Mouse (Mus musculus) neural tube, embryonic 14.5 days (tissue): ENCODE results near the gene Tax1bp1. TPM values are rescaled to one million over a fixed set of nuclear protein-coding genes. Genes with fewer than 3 reads are reported as not detected.

Experiments
- ATAC-seq: fragments of 200-750 bp; cut with Nextera tagmentation; 2 replicates; pipeline ENCODE4 v1.8.0; 2017; ENCODE audit warnings: low read depth, mild to moderate bottlenecking, moderate TSS enrichment, moderate library complexity
- H3K27ac ChIP-seq: fragments of 300-500 bp; sonication (generic); 2 replicates; pipeline ENCODE4 v1.5.1; 2014; ENCODE audit warnings: low read depth, mild to moderate bottlenecking, control low read depth, low read length, moderate library complexity, mixed read lengths
- H3K27me3 ChIP-seq: fragments of 300-500 bp; sonication (generic); 2 replicates; pipeline ENCODE4 v1.6.1; 2014; ENCODE audit warnings: low read length; ENCODE audit not compliant: control insufficient read depth, insufficient read depth
- H3K36me3 ChIP-seq: fragments of 300-500 bp; sonication (generic); 2 replicates; pipeline ENCODE4 v1.6.1; 2014; ENCODE audit warnings: low read length, mixed read lengths; ENCODE audit not compliant: control insufficient read depth, insufficient read depth
- H3K4me1 ChIP-seq: fragments of 300-500 bp; sonication (generic); 2 replicates; pipeline ENCODE4 v1.6.1; 2014; ENCODE audit warnings: low read length; ENCODE audit not compliant: control insufficient read depth, insufficient read depth
- H3K4me2 ChIP-seq: fragments of 300-500 bp; sonication (generic); 2 replicates; pipeline ENCODE4 v1.6.1; 2014; ENCODE audit warnings: mild to moderate bottlenecking, low read depth, low read length, control low read depth
- H3K4me3 ChIP-seq: fragments of 300-500 bp; sonication (generic); 2 replicates; pipeline ENCODE4 v1.5.1; 2014; ENCODE audit warnings: low read depth, low read length, control low read depth, mixed read lengths
- H3K9ac ChIP-seq: fragments of 300-500 bp; sonication (generic); replicated peaks from 2 replicates; pipeline ENCODE4 v1.6.1; 2014; ENCODE audit warnings: low read depth, mild to moderate bottlenecking, control low read depth, low read length, mixed read lengths
- H3K9me3 ChIP-seq: fragments of 300-500 bp; sonication (generic); 2 replicates; pipeline ENCODE4 v1.6.1; 2016; ENCODE audit warnings: low read length; ENCODE audit not compliant: control insufficient read depth
- WGBS: fragments of 180-500 bp; shearing (Covaris S2); extraction: QIAGEN DNeasy Blood & Tissue Kit; methylation state at CpG from one replicate; pipeline ENCODE4 v1.1.7; 2014; 5-methylcytosine and 5-hydroxymethylcytosine counted together
- polyA plus RNA-seq: library from polyadenylated mRNA; unstranded; fragments of >200 nt; fragmentation: Nextera tagmentation; extraction: Ambion mirVana; gene quantifications from 2 replicates; pipeline ENCODE4 v1.2.1, GENCODE M21; 2014

Tax1bp1 gene
- polyA plus RNA-seq, 1 experiment from 2014 or later = 164 TPM

DNA sequence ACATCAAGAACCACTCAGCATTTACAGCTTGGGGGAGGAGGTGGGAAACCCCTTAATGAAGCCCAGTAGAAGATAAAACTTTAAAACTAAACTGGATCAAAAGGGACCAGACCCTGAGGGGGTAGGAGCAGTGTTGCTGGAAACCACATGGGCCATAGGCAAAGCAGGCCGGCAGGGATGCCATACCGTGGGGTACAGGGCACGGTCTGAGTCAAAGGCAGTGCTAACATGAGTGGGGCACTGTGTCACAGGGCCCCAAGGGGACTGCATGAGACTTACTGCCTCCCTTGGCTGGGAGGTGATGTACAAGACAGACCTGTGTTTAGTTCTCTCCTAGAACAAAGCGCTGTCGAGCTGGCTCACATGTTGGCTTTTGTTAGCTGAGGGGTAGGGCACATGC lies 66.0 kb downstream of the Tax1bp1 start:
- H3K4me1 ChIP-seq = no peaks in the 10 kb centered on the region

GRCm38 (mm10) chr6:52790316-52790715 lies 76.8 kb downstream of the Tax1bp1 start:
- no peak for ATAC-seq
- Histone ChIP-seq H3K36me3 (no peaks in the 10 kb centered on the region), H3K27ac (no peak overlapping the region), H3K4me2 (no peak overlapping the region), H3K4me1 (peaks cover 19% of the 10 kb centered on the region), H3K9me3 (no peaks in the 10 kb centered on the region), H3K4me3 (no peak overlapping the region), H3K9ac (no peak overlapping the region), H3K27me3 (no peaks in the 10 kb centered on the region)
- 65% methylated on average over 10 of the region's 10 CpGs for WGBS

More for the DNA sequence above, 66.0 kb downstream of the Tax1bp1 start:
- Histone ChIP-seq H3K9me3 (no peaks in the 10 kb centered on the region), H3K36me3 (no peaks in the 10 kb centered on the region), H3K4me3 (no peak overlapping the region), H3K27ac (no peak overlapping the region), H3K4me2 (no peak overlapping the region), H3K9ac (no peak overlapping the region), H3K27me3 (no peaks in the 10 kb centered on the region)
- ATAC-seq = no peak
- 76% methylated on average over 5 of the region's 5 CpGs for WGBS

GRCm38 (mm10) chr6:52790781-52791180 lies 77.3 kb downstream of the Tax1bp1 start:
- no peak for ATAC-seq
- no peak overlapping the region for H3K4me3 ChIP-seq
- H3K9ac ChIP-seq = no peak overlapping the region
- no peaks in the 10 kb centered on the region for H3K27me3 ChIP-seq
- H3K4me1 ChIP-seq = peaks cover 21% of the 10 kb centered on the region
- 72% methylated on average over 4 of the region's 4 CpGs for WGBS
- no peaks in the 10 kb centered on the region for H3K36me3 ChIP-seq
- no peaks in the 10 kb centered on the region for H3K9me3 ChIP-seq
- H3K27ac ChIP-seq = no peak overlapping the region
- H3K4me2 ChIP-seq = no peak overlapping the region

DNA sequence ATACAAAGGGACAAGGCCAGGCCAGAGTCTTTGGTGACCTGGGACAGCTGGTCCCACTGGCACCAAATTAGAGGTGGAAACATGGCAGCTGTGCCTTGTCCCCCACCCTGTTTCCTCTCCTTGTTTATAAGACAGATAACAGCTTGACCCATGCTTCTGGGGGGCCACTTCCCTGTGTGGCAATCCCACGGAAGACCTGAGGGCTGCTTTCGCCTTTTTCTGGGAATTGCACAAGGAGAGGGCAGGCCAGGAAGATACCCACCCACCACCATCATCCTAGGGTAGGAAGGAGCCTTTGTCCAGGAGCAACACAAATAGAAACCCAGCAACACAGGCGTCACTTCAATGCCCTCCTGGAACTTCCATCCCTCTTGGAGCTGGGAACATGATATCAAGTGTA lies 78.9 kb downstream of the Tax1bp1 start:
- no peak for ATAC-seq
- Histone ChIP-seq H3K4me2 (no peak overlapping the region), H3K36me3 (no peaks in the 10 kb centered on the region), H3K4me3 (no peak overlapping the region), H3K4me1 (peaks cover 24% of the 10 kb centered on the region), H3K27me3 (no peaks in the 10 kb centered on the region), H3K9ac (no peak overlapping the region), H3K9me3 (no peaks in the 10 kb centered on the region), H3K27ac (no peak overlapping the region)
- 83% methylated on average over 3 of the region's 3 CpGs for WGBS

- no peak overlapping the region for H3K4me3 ChIP-seq
- H3K4me1 ChIP-seq = peaks cover 20% of the 10 kb centered on the region
- no peak overlapping the region for H3K9ac ChIP-seq
- H3K36me3 ChIP-seq = no peaks in the 10 kb centered on the region
- H3K27me3 ChIP-seq = no peaks in the 10 kb centered on the region
- H3K27ac ChIP-seq = no peak overlapping the region
- WGBS = 48% methylated on average over 16 of the region's 16 CpGs
- no peak overlapping the region for H3K4me2 ChIP-seq
- H3K9me3 ChIP-seq = no peaks in the 10 kb centered on the region
- no peak for ATAC-seq
Measured at GRCm38 (mm10) chr6:52795029-52795841, 81.7 kb downstream of the Tax1bp1 start.

DNA sequence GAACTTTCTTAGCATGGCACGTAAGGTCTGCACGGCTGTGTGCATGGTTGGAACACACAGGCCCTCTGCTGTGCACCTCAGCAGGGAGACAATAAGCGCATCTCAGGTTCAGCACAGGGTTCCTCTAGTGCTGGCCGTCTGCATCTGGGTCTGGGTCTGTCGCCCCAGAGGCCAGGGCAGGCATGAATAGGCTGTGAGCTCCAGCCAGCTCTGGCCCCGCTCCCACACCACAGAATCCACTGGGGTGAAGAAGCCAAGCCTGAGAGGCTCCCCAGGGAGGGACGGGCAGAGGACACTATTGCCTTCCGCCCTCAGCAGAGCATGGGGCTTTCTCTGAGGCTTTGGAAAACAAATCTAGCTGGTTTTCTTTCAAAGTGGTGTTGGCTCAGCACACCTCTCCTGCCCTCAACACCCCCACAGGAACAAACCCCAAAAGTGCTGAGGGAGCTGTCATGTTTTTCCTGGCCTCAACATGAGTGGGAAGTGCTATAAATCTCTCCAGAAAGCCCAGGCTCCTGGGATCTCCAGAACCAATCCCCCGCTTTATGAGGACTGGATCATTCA lies 82.6 kb downstream of the Tax1bp1 start:
- Histone ChIP-seq H3K27me3 (no peaks in the 10 kb centered on the region), H3K9me3 (no peaks in the 10 kb centered on the region), H3K36me3 (no peaks in the 10 kb centered on the region), H3K27ac (no peak overlapping the region), H3K4me1 (peaks cover 17% of the 10 kb centered on the region), H3K4me2 (no peak overlapping the region), H3K9ac (no peak overlapping the region), H3K4me3 (no peak overlapping the region)
- 54% methylated on average over 9 of the region's 9 CpGs for WGBS
- ATAC-seq = no peak

DNA sequence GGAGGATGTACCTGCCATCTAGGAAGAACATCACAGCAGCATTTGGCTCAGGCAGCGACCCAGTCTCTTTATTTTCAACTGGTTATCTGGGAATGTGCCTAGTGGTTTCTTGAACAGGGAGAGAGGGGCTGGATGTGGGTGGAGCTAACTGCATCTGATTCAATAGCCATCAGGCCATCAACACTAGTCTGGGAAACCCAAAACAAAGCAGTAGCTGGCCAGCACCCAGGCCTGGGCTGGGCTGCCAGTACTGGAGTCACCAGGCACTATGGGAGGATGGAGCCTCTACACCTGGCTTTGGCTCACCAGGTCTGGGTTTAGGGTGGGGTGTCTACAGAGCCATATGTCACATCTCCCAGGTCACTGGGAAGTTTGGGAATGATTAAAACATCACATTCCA lies 83.2 kb downstream of the Tax1bp1 start:
- no peak overlapping the region for H3K27ac ChIP-seq
- no peak for ATAC-seq
- H3K36me3 ChIP-seq = no peaks in the 10 kb centered on the region
- no peak overlapping the region for H3K4me3 ChIP-seq
- no peaks in the 10 kb centered on the region for H3K9me3 ChIP-seq
- no peaks in the 10 kb centered on the region for H3K27me3 ChIP-seq
- 67% methylated on average over 1 of the region's 1 CpGs for WGBS
- peaks cover 17% of the 10 kb centered on the region for H3K4me1 ChIP-seq
- no peak overlapping the region for H3K4me2 ChIP-seq
- H3K9ac ChIP-seq = no peak overlapping the region

- H3K27ac ChIP-seq = no peak overlapping the region
- H3K4me3 ChIP-seq = no peak overlapping the region
- no peaks in the 10 kb centered on the region for H3K27me3 ChIP-seq
- WGBS = 27% methylated on average over 6 of the region's 6 CpGs
- no peak overlapping the region for H3K9ac ChIP-seq
- H3K36me3 ChIP-seq = no peaks in the 10 kb centered on the region
- peaks cover 17% of the 10 kb centered on the region for H3K4me1 ChIP-seq
- H3K9me3 ChIP-seq = no peaks in the 10 kb centered on the region
- no peak for ATAC-seq
- H3K4me2 ChIP-seq = no peak overlapping the region
Measured at GRCm38 (mm10) chr6:52797252-52797800, 83.8 kb downstream of the Tax1bp1 start.

GRCm38 (mm10) chr6:52802181-52802580 lies 88.7 kb downstream of the Tax1bp1 start:
- ATAC-seq = no peak
- 36% methylated on average over 9 of the region's 9 CpGs for WGBS
- H3K36me3 ChIP-seq = no peaks in the 10 kb centered on the region
- H3K4me3 ChIP-seq = no peak overlapping the region
- H3K27ac ChIP-seq = no peak overlapping the region
- H3K4me1 ChIP-seq = no peaks in the 10 kb centered on the region
- no peak overlapping the region for H3K9ac ChIP-seq
- H3K4me2 ChIP-seq = no peak overlapping the region
- no peaks in the 10 kb centered on the region for H3K27me3 ChIP-seq
- H3K9me3 ChIP-seq = no peaks in the 10 kb centered on the region
